Mouse (Mus musculus) thymus, postnatal 36 days (tissue): Measurements from ENCODE around the gene Pigb.

Experiments
- DNase-seq, 2 experiments: peaks; one replicate each; pipeline ENCODE4 v3.0.0; 2022; ENCODE audit warnings: mixed read lengths in 2 of 2

Gene Pigb

DNA sequence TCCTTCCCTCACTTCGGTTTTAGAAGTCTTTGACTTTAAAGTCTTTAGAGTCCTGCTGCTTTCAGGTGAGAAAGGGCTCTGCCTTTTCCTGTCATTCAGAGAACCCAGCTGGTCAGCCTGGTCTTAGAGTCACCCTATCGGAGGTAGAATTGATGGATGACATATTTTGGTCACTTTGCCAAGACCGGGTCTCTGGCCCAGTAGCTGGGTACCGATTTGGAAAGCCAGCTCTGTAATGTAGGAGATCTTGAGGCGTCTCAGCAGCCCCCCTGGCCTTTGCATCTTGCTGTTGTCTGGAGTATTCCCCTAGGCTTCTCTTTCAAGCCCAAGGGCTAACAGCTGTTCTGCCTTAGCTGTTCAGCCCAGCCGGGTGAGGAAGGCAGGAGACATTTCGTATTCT is 5.0 kb upstream of the Pigb start:
- DNase-seq: peak in 1 of 2 experiments; percentile 14

DNA sequence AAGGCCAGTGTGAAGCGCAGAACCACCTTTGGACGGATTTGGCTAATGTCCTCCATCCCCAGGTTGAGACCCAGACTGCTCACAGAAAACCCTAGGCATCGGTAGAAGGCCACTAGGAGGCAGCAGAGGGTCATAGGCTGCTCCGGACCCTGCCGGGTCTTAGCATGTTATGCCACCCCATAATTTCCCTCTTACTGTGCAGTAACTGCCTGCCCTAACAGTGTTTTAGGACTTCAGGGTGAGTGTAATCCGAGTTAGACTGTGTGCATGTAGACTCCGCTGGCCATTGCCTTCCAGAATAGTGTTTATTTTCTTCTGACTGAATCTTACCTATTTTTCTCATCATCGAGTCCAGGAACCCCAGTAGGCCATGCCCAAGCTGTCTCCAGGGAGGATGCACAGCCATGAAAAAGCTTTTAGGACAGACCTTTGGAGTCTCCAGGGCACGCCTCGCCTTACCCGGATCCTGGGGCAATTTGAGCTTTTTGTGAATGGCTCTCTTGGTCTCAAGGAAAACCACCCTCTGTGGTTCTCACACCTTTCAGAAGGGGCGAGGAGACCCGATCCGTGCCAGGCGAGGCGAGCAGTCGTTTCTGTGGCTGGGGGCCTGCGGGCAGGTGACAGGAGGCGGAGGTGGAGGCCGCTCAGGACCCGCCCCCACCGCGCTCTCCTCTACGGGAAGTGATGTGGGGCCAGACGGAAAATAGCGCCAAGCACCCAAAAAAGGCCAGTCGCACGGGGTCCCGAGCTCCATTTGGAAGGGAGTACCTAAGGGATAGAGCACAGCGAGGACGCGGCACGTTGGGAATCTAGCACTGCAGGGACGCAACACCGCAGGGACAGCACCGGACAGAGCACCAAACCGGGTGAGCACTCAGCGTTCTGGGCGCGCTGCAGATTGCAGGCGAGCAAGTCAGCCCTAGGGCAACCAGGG is 4.2 kb upstream of the Pigb start, which contains the start of gene Rab27a:
Gene Rab27a (plus strand): TSS at position 709 of the 934 bp plus-strand sequence.
- peak; percentile 85 for DNase-seq

DNA sequence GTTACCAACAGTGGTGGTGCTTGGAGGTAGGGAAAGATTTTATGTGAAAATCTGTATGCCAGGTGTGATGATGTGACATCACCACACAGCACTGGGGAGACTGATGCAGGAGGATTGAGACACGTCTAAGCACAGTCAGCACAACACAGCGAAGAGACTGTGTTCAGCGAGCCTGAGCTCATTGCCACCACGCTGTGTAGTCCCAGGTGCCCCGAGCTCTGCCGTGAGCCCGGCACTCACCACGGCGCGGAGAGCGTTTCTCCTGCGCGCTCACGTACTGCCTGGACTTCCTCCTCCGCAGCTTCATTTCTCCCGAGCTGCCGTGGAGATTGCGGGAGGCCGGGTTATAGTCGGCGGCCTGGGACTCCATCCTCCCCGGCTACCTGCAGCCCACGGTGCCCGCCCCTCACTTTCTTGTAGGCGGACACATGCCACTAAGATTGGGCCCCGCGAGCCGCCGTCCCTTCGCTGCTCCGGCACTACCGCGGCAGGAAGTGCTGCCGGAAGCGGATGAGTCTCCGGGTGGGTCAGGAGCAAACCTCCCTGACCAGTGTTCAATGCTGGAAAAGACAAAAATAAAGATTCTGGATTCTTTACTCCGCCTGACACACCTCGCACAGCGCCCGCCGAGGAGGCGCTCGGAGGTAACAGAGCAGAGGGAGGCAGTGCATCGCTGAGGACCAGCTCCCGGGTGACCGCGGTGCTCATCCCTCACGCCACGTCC is 794 bp downstream of the Pigb start:
- DNase-seq: peak; percentile 93 to 94

DNA sequence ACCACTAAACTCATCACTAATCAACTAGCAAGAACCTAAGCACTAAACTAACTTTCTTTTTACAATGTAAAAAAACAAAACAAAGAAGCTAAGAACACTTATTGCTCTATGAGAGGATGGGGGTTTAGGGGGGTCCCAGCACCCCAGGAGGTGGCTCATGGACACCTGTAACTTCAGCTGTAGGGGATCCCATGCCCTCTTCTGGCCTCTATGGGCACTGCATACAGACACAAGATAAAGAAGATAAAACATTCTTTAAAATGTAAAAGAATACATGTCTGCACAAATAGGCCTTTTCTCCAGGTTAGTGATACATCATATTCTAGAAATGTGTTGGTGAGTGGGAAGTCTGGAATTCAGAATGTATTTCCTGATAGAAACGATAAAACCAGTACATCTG is 6.8 kb downstream of the Pigb start:
- DNase-seq: no peak

DNA sequence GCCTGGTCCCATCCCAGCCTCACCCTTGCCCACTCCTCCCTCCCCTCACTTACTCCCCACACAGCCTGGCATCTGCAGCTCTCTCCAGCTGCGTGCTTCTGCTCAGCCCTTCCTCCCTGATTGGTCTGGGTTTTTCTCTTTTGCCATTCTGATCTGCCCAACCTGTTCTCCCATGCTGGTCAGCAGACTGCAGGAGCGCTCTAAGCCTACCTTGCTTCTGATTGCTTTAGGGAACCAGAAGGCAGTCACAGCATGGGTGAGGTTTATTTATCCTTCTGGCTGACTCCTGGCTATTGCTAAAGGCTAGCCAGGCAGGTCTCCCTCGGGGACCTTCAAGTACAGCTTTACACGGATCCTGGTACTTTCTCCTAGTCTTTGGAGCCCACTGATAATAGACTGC is 8.8 kb downstream of the Pigb start:
- DNase-seq: no peak

DNA sequence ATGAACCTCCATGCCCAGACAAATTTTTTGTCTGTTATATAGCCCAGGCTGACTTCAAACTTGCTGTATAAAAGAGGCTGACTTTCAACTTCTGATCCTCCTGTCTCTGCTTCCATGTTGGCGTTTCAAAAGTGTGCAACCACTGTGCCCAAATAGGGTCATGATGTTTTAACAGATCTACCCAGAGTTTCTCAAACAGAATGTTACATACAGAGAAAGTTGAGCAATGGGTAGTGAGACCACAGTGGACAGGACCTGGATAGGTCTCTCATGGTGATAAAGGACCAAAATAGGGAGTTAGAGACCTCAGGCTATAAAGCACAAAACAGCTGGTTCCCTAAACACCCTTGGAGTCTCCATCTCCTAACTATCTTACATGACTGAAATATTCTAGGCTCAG is 9.7 kb downstream of the Pigb start:
- DNase-seq: no peak

DNA sequence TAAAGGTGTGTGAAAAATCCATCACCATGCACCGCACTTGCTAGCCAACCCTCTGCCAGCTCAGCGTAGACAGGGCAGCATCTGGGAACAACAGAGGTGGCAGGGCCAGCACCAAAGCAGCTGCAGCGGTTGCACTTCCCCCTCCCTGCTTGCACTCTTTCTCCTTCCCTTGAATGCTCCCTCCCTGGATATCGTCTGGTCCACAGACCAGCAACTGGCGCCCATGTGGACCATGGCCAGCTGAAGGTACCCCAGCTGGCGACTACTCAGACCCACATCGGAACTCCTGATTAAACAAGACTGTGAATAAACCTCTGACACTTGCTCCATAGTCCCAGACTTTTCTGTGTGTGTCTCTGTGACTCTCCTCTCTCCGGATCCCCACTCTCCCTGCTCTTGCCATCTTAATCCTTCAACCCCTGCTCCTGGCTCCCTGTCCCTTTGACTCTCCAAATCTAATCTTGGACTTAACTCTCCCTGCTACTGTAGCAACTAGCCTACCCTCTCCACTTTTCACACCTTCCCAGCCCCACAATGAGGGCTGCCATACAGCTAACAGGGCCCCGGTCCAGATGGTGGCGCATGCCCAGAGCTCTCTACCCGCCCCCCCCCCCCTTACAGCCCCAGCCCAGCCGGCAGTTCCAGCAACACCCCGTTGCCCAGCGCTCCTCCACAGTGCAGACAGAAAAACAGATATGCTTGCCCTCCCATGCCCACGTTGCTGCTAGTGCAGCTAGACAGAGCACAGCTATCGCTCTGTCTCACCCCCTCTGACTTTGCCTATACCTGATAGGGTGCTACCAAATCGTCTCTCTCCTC is 14.2 kb downstream of the Pigb start:
- no peak for DNase-seq

DNA sequence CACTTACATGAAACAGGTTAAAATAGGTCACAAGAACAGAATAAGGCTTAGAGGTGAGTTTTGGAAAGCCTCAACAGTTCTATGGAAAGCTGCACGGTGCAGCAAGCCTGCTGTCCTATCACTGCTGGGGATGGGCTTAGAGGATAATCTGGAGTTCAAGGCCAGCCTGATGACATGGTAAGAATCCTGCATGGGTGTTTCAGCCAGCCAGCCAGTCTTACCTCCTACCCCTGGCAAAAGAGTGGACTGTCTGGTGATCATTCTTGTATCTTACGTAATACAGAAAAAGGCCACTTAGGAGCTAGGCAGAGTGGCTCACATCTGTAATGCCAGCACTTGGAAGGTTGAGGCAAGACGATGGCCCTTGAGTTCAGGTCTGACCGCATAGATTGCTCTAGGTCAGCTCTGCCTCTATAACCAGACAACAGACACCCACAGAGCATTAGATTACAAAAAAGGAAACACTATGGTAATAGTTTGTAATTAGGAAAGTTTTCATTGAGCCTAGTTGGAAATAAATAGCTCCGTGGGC is 19.5 kb downstream of the Pigb start:
- no peak for DNase-seq

DNA sequence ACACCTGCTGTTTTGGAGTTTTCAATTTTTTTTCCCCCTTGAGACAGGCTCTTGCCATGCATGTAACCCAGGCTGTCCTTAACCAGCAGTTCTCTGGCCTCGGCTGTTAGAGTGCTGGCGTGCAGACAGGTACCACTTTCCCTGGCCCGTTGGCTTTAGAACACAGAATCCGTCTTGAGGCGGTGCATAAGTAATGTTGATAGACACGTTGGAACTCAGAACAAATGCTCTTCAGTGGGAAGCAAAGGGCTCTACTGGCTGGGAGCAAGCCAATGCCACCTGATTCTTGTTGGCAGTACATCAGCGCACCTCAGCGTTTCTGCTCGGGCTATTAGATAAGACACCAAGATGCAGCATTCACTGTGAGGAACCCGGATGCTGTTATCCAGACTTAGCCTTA is 20.3 kb downstream of the Pigb start:
- DNase-seq: no peak

DNA sequence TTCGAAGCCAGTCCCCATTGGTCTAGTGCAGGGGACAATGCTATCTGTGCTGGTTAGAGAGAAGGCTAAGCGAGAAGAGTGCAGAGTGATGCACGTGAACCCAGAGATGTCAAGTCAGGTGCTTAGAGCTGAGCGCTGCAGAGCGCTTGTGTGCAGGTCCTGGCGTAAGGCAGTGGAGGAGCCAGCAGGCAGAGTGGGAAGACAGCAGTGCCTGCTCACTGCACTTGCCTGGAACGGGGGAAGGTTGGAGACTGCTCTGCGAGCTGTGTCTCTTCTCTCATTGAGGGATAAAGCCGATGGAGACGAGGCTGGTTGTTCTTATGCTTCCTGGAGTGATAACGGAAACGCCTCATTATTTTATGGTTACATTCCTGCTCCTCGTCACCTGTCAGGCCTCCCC is 25.5 kb downstream of the Pigb start:
- DNase-seq: no peak

DNA sequence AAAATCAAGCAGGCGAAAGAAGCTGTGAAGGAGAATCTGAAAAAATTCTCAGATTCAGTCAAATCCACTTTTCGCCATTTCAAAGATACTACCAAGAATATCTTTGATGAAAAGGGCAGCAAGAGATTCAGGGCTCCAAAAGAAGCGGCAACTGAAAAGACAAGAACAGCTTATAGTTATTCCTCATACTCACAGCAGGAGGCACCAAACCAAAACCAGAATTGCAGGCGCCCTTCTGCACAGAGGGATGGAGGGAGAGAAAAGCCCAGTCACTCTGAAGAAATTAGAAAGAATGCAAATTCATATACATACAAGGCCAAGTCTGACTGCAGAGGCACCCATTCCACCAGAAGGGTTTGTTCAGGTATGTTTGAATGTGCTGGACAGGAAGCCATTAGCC is 27.5 kb downstream of the Pigb start:
- no peak for DNase-seq

DNA sequence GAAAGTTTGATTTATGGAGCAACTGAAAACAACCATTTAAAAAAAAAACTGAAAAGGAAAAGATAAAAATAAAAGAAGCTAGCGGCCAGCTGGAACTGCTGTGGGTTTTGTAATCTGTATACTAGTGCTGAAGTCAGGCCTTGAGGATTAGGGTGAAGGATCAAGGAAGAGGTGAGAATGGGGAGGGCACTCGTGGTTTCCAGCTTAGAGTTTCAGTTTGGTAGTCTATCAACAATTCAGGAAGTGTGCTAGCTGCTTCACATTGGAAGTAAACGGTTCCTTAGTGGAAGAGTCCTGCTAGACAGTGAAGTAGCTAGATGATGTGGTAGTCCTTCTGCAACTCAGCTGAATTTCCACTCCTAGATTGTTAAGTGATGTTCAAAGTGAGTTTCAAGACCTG is 31.8 kb downstream of the Pigb start:
- no peak for DNase-seq

DNA sequence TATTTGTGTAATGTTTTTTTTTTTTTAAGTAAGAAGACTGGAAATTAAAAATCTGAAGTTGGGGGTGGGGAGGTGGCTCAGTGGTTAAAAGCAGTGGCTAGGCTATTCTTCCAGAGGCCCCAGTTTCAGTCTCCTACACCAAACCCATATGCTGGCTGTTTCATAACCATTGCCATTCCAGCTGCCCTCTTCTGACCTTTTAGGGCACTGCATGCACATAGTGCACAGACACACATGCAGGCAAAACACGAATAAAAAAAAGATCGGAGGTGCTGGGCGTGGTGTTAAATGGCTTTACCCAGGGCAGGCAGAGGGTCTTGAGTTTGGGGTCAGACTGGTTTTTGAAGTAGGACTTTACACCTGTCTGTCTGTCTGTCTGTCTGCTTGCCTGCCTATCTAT is 34.0 kb downstream of the Pigb start:
- DNase-seq: peak in 1 of 2 experiments; percentile 11

DNA sequence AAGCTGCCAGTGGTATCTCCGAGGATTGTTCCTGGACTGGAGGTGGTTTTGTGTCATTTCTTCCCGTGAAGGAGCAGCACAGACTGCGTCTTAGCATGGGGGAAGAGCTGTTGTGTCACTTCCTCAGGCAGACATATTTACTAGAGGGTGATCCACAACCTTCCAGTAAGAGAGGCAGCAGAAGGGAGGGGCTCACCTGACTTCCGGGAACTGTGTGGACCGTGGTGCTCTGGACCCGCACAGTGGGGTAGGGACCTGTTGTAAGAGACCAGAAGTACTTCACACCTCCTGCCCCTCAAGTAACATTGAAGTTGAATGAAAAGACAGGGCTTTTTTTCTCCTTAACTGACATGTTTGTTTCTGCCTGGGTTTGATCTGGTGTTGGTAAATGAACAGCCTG is 35.1 kb downstream of the Pigb start:
- DNase-seq: no peak

DNA sequence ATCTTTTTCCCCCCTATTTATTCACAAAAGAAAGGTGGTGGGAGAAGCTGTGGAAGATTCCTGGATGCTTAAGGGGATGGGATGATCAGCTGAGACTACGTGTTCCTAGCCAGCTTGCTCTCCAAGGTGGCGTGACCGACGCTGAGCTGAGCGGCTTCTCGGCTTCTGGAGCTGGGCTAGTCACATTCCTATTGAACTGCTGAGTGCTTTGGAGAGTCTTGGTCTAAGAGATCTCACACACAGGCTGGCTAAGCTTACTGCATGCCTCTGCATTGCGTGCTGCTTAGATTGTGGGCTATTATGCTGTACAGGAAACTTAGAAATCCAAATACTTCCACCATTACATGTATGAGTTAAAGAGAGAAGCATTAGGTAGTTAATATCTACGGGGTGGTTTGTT is 36.1 kb downstream of the Pigb start:
- DNase-seq: no peak

DNA sequence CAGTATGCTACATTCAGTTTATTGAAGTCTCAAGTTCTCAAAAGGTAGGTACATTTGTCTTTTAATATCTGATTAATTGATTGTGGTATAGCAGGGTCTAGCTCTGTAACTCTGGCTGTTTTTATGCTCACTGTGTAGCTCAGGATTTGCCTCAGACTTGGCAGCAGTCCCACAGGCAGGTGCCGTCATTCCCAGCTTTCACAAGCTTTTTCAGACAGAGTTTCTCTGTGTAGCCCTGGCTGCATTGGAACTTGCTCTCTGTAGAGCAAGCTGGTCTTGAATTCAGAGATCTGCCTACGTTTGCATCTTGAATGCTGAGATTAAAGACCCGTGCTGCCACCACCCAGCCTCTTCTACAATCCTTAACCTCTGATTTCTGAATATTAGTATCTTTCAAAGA is 38.0 kb downstream of the Pigb start:
- no peak for DNase-seq

DNA sequence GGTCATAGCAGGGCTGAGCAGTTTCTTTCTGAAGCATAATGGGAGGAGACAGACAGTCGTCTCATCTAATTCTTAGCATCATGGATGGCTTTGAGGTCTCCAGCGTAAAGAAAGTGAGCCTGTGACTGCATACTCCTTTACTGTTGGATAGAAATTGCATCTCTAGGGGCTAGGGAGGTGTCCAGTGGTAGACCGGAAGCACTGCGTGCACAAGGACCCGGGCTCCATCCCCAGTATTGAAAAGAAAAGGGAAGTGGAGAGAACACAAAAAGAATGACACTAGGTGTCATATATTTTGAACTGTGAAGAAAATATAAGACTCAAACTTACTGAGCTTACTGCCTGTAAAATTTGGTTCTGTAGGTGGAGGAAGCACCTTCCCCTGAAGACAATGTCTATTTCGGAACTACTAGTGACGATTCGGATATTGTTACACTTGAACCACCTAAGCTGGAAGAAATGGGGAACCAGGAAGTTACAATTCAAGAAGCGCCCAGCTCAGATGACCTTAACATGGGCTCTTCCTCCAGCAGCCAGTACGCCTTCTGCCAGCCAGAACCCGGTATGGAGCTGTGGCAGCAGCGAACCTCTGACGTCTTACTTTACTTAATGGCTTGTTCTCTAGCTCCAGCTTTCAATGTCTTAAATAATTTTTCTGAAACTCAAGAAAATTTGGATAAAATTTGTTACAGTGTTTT is 38.7 kb downstream of the Pigb start:
- DNase-seq: no peak

DNA sequence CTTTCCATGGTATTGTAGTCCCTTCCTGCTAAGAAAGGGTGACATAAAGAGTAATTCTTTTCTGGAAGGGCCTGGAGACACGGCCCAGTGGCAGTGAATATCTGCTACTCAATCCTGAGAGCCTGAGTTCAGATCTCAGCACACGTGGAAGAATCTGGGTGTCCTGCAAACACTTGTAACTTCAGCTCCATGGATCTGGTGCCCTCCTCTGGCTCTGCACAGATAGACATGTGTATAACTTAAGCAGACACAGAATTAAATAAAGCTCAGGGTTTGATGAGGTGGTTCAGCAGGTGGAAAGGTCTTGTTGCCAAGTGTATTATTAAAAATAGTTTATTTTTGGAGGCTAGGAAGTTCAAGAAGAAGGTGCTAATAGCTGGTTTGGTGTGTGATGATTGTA is 39.7 kb downstream of the Pigb start:
- no peak for DNase-seq

DNA sequence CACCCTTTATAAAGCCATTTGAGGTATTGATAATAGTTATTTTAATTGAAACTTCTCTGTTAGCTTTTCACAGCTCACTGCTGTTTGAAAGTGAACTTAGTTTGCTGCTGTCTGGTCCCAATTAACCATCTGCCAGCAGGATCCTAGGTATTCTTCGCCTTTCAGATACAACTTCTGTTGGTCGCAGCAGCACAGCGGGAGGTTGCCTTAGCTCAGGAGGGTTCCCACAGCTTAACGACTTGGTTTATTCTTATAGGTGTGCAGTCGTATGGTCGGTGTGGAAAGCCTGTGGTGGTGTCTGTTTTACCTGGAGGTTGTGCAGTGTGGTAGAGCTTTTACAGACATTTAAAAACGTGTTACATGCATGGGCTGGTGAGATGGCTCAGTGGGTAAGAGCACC is 43.4 kb downstream of the Pigb start:
- DNase-seq: no peak

DNA sequence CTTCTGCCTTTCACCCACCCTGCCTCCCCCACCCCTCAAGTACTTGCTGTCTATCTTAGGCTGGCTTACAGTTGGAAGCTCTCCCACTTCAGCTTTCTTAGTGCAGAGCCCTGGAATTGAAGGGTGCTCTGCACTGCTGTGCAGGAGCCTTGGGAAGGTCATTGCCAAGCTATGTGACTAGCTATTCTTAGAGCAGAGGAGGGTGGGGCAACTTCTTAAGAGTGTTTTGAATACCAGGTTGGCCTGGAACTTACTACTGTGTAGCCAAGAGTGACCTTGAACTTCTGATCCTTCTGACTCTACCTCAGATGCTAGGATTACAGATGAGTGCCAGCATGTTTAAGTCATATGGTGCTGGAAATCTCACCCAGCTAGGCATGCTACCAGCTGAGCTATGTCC is 44.0 kb downstream of the Pigb start:
- DNase-seq: no peak

DNA sequence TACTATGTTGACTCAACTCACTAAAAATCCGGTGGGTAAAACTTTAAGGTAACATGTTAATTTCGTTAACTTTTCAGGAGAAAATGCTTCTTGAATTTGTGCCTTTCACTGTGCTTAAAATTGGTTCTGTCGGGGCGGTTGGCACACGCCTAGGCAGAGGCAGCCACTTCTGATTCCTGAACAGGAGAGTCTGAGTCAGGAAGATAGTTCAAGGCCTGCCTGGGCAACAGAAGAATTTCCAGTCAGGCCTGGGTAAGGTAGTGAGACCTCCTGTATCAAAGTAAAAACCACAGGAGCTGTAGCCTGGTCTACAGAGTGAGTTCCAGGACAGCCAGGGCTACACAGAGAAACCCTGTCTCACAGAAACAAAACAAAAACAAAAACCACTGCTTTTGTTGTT is 47.6 kb downstream of the Pigb start:
- no peak for DNase-seq

DNA sequence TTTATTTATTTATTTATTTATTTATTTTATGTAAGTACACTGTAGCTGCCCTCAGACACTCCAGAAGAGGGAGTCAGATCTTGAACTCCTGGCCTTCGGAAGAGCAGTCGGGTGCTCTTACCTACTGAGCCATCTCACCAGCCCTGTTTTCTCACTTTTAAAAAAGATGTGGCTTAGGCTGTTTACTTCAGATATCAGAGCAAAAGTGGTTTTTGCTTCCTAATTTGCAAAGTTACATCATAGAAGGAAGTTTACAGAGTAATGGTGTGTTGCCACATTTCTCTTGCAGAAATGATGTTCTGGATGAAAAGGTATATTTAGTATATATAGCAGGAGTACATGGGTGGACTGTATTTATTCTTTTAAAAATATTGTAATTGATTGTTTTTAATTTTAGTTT is 48.8 kb downstream of the Pigb start:
- no peak for DNase-seq
